Mouse (Mus musculus) cerebellum, adult 2 months (tissue): ENCODE data around the gene Slc26a10. TPM values are rescaled to one million over a fixed set of nuclear protein-coding genes. Genes with fewer than 3 reads are reported as not detected.
A peak's percentile ranks its signal among the peaks of the same experiment; 100 is the strongest.
"Not testable (repeated sequence)": the region's sequence is repeated elsewhere in the genome, so short reads cannot be mapped to it uniquely, and the experiment has no call there.

Experiments used
- DNase-seq, 2 experiments: peaks; one replicate each; pipeline ENCODE4 v3.0.0; 2021
- H3K27ac ChIP-seq: fragments of 200-500 bp; 2 replicates; pipeline ENCODE4 v1.5.1; 2012; ENCODE audit warnings: low read length, control low read depth, inconsistent platforms; ENCODE audit not compliant: insufficient read depth
- H3K27me3 ChIP-seq: fragments of 200-500 bp; 2 replicates; pipeline ENCODE4 v1.6.1; 2012; ENCODE audit warnings: inconsistent platforms, mild to moderate bottlenecking, low read length, moderate library complexity; ENCODE audit not compliant: control insufficient read depth, insufficient read depth
- H3K4me1 ChIP-seq: fragments of 200-500 bp; 2 replicates; pipeline ENCODE4 v1.6.1; 2011; ENCODE audit warnings: low read length; ENCODE audit not compliant: control insufficient read depth, insufficient read depth
- H3K4me3 ChIP-seq: fragments of 200-500 bp; replicated peaks from 2 replicates; pipeline ENCODE3; 2011; ENCODE audit warnings: mild to moderate bottlenecking, low read depth, low read length, control low read depth; ENCODE audit not compliant: insufficient read depth
- CTCF ChIP-seq: fragments of 200-500 bp; IDR thresholded peaks from 2 replicates; pipeline ENCODE4 v1.5.1; 2011; ENCODE audit warnings: low read depth, mild to moderate bottlenecking, control low read depth, low read length, moderate library complexity, borderline replicate concordance; ENCODE audit not compliant: insufficient read depth
- POLR2A ChIP-seq: fragments of 200-500 bp; IDR thresholded peaks from 2 replicates; pipeline ENCODE4 v1.6.1; 2011; ENCODE audit warnings: low read length, control low read depth, borderline replicate concordance; ENCODE audit not compliant: insufficient read depth
- WGBS: fragments of 180-500 bp; shearing (Covaris S2); methylation state at CpG from one replicate; pipeline ENCODE4 v1.1.7; 2018; 5-methylcytosine and 5-hydroxymethylcytosine counted together
- polyA plus RNA-seq: library from polyadenylated mRNA; depleted of rRNA; stranded (reverse); fragments of >200 nt; gene quantifications from 2 replicates; pipeline ENCODE4 v1.2.3, GENCODE M21; 2012

The Slc26a10 gene
- polyA plus RNA-seq, 1 experiment: 3.1 TPM

DNA sequence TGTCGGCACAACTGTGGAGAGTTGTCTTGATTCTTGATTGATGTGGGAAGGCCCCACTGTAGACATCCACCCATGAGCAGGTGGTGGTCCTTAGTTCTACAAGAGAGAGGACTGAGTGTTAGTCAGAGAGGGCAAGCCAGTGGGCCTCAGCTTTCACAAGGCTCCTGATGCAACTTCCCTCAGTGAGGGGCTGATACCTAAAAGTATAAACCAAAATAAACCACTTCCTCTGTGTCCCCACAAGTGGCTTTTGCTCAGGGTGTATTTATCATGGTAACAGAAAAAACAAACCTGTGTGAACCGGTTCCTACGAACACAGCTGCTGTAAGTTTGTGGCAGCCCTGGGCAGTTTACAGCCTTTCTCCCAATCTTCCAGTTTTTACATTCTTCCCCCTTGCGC lies 43.9 kb downstream of the Slc26a10 start:
- Histone ChIP-seq H3K4me3 (no peak overlapping the region), H3K27ac (no peak overlapping the region), H3K4me1 (no peaks in the 10 kb centered on the region), H3K27me3 (no peaks in the 10 kb centered on the region)
- WGBS: 90% methylated on average over 4 of the region's 4 CpGs
- TF ChIP-seq CTCF (no peak), POLR2A (no peak)
- DNase-seq: no peak

DNA sequence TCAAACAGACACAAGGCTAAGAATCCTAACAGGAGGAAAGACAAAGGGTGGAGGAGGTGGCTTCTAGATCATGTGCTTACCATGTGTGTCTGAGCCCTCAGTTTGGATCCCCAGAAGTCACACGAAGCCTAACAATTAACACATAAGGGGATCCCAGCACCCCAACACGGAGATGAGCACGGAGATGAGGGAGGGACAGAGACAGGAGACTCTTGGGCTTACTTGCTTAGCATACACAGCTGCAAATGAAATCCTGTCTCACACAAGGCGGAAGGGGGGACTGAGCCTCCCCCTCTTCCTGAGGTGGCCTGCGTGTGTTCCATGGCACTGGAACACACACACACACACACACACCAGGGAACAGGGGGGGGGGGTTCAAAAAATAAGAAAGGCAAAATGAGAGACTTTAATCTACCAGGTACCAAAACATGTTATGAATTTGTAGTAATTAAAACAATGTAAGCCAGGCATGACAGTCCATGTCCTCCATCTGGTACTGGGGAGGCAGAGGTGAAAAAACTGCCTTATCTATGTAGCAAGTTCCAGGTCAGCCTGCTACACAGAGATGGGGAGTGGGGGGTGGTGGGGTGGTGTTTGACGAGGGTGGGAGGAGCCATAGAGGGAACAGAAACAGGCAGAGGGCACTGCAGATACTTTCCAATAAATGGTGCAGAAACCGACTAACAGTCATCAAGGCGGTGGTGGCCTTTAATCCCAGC lies 45.2 kb downstream of the Slc26a10 start:
- no peak overlapping the region for H3K4me3 ChIP-seq
- DNase-seq: no peak
- TF ChIP-seq POLR2A (no peak), CTCF (no peak)
- no peak overlapping the region for H3K27ac ChIP-seq
- WGBS: 56% methylated on average over 8 of the region's 8 CpGs
- no peaks in the 10 kb centered on the region for H3K4me1 ChIP-seq
- H3K27me3 ChIP-seq: no peaks in the 10 kb centered on the region

DNA sequence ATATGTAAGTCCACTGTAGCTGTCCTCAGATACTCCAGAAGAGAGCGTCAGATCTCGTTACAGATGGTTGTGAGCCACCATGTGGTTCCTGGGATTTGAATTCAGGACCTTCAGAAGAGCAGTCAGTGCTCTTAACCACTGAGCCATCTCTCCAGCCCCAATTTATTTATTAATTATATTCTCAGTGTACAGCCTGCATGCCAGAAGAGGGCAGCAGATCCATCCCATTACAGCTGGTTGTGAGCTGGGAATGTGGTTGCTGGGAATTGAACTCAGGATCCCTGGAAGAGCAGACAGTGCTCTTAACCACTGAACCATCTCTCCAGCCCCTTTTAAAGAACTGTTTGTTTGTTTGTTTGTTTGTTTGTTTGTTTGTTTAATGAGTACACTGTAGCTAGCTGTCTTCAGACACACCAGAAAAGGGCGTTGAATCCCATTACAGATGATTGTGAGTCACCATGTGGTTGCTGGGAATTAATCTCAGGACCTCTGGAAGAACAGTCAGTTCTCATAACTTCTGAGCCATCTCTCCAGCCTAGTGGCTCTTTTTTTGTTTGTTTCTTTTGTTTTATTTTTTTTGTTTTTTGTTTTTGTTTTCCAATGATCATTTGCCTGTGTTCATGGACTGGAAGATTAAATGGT lies 45.9 kb downstream of the Slc26a10 start:
- H3K27ac ChIP-seq, H3K4me1 ChIP-seq, H3K27me3 ChIP-seq, H3K4me3 ChIP-seq, DNase-seq: not testable (repeated sequence)
- peak; percentile 40; the same call in 1 of the 2 replicates for TF ChIP-seq CTCF
- 89% methylated on average over 3 of the region's 3 CpGs for WGBS

DNA sequence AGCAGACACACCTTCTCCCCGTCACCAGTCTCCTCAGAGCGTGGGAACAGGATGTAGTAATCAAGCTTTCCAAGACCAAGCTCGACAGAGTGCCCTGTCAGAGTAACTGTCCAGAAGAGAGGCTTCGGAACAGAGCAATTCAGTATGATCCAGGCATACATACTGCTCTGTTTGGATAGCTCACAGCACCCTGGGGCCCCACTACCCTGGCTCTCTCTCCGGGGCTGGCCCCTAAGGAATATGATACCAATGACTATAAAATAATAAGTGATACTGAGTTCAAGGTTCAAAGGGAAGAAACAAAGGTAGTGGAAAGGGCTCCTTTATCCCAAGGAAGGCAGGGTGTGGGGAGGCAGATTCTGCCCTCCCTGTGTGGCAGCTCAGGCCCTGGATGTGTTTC lies 48.0 kb downstream of the Slc26a10 start:
- 76% methylated on average over 5 of the region's 5 CpGs for WGBS
- H3K4me3 ChIP-seq: no peak overlapping the region
- no peak for DNase-seq
- H3K4me1 ChIP-seq: no peaks in the 10 kb centered on the region
- TF ChIP-seq CTCF: no peak
- no peak for TF ChIP-seq POLR2A
- no peaks in the 10 kb centered on the region for H3K27me3 ChIP-seq
- H3K27ac ChIP-seq: no peak overlapping the region

DNA sequence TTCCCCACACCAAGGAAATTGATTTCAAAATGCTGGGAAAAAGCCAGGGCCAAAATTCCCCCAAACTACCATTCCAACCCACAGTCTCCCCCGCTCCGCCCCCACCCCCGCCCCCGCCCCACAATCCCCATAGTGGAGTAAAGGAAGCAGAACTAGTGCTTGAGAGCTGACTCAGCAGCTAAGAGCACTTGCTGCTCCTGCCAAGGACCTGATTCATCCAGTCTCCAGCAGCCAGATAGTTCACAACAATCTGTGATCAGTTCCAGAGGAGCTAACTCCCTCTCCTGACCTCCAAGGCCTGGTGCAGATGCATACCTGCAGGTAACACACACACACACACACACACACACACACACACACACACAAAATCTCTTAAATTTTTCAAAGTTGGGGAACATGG lies 51.0 kb downstream of the Slc26a10 start:
- 79% methylated on average over 4 of the region's 4 CpGs for WGBS
- Histone ChIP-seq H3K4me3 (no peak overlapping the region), H3K4me1 (no peaks in the 10 kb centered on the region), H3K27me3 (no peaks in the 10 kb centered on the region), H3K27ac (no peak overlapping the region)
- DNase-seq: no peak
- no peak for TF ChIP-seq POLR2A
- TF ChIP-seq CTCF: no peak

DNA sequence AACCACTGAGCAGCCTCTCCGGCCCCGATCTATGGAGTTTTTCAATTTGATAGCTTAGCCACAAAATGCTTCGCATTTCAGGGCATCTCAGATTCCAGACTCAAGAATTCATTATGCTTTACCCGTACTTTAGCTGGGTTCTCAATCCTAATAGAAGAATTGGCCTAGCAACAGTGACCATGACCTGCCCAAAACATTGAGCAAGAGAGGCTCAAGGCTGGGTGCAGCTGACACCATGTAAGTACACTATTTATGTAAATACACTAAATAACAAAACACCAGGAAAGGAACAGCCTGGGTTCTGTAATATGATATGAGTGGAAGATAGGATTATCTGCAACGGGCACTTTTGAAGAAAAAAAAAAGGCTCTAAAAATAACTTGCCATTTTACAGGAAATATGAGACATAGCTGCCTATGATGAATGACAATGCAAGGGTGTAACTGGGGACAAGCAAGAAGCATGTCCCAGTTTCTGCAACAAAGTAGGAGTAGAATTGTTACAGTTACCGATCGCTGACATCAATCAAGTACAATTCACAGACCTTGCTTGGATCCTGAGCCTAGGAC lies 52.6 kb downstream of the Slc26a10 start:
- Histone ChIP-seq H3K4me3 (no peak overlapping the region), H3K4me1 (0 out of 2 replicates have a peak, but pooled peaks cover 2% of the 10 kb centered on the region), H3K27me3 (no peaks in the 10 kb centered on the region), H3K27ac (no peak overlapping the region)
- WGBS: 88% methylated on average over 7 of the region's 7 CpGs
- DNase-seq: no peak
- TF ChIP-seq CTCF (no peak), POLR2A (no peak)

DNA sequence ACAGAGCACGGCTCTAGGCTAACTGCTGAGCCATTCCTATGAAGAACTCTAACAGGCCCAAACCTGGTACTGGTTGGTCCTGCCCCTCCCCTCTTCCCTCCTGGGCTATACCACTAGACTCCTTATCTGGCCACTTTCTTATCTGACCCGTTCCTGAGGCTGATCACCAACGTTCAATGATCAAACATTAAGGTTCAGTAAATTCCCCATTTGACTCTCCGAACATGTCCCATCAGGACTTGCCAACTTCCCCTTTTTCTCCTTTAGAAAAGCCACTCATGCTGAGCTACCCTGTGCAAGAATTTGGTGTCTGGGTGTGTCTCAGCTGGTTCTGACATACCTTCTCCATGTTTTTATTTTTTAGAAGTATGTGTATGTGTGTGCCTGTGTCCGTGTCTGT lies 53.9 kb downstream of the Slc26a10 start:
- peaks cover 3% of the 10 kb centered on the region; the same call in 1 of the 2 replicates for H3K4me1 ChIP-seq
- TF ChIP-seq POLR2A (no peak), CTCF (no peak)
- no peak overlapping the region for H3K4me3 ChIP-seq
- no peak for DNase-seq
- no peak overlapping the region for H3K27ac ChIP-seq
- WGBS: 89% methylated on average over 5 of the region's 5 CpGs
- no peaks in the 10 kb centered on the region for H3K27me3 ChIP-seq

DNA sequence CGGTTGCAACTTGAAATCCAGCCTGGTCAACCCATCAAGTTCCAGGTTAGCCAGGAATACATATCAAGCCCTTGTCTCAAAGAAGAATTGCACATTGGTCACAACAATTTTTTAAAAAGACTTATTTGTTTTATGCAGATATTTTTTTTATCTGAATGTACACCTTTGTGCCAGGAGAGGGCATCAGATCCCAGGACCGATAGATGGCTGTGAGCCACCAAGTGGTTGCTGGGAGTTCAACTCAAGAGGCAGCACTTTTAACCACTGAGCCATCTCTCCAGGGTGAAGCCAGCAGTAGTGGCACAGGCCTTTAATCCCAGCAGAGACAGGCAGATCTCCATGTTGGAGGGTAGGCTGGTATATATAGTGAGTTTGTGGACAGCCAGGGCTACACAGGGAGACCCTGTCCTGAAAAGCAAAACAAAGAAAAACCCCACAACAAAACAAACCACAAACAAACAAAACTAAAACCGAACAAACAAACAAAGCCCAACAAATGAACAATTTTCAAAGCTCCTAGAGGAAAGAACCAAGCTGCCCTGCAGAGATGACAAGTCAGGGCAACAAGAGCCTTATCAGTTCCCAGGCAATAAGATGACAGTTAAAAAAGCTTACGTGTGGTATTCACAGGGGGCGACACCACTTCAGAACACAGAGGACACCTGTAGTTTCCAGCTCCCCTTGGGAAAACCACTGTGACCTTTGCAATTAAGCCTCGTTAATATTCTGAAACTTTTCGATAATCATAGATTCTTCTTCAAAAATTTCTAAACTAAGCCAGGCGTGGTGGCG lies 55.0 kb downstream of the Slc26a10 start:
- peak; percentile 32 to 38 for DNase-seq
- 71% methylated on average over 9 of the region's 9 CpGs for WGBS
- Histone ChIP-seq H3K27ac (no peak overlapping the region), H3K27me3 (no peaks in the 10 kb centered on the region), H3K4me3 (no peak overlapping the region), H3K4me1 (peaks cover 3% of the 10 kb centered on the region; the same call in 1 of the 2 replicates)
- TF ChIP-seq POLR2A: no peak
- peak; percentile 49; the same call in 1 of the 2 replicates for TF ChIP-seq CTCF
